ENCODE assay signal across 8 mouse cellular contexts in the genomic region with DNA sequence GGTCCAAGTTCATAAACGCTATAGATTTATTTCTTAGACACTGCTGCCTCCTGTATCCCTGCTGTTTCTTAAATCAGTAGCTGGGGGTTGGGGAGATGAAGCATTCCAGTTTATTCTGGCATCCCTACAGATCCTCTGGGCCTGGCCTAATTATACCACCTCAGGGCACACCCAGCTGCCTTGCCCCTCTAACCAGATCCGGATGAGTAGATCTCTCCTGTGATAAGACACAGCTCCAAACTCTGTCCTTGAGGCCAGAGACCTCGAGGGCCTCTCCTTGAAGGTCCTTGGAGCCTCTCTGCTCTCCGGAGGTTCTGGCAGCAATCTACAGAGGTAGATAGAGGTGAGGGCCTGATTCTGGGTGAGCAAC. TPM values are rescaled to one million over a fixed set of nuclear protein-coding genes. Genes with fewer than 3 reads are reported as not detected.
DNase-seq lines count a peak whose midpoint lies in the region; ATAC-seq and TF ChIP-seq lines count a peak whose summit lies in the region.

No protein-coding gene starts in this region.

- peak overlapping the region; percentile 78 for H3K9ac ChIP-seq in heart, embryonic 14.5 days (ENCODE audit: low read length)
- H3K9ac ChIP-seq in limb, embryonic 11.5 days (ENCODE audit: low read length): peak overlapping the region; percentile 63
- peak overlapping the region; percentile 54 for H3K9ac ChIP-seq in neural tube, embryonic 15.5 days (replicated peaks)

- H3K9me3 ChIP-seq in heart, embryonic 14.5 days (ENCODE audit: control insufficient read depth, low read length): no peaks in the 10 kb centered on the region
- H3K9me3 ChIP-seq in limb, embryonic 11.5 days (ENCODE audit: control insufficient read depth, low read length): no peaks in the 10 kb centered on the region
- no peaks in the 10 kb centered on the region for H3K9me3 ChIP-seq in neural tube, embryonic 15.5 days (replicated peaks)

- TF ChIP-seq CTCF in lung, adult 2 months (IDR thresholded peaks at IDR 0.05; ENCODE audit: insufficient read depth, low read length): no peak

- H3K4me1 ChIP-seq in lung, adult 2 months (ENCODE audit: control insufficient read depth, insufficient read depth, low read length): peaks cover 12% of the 10 kb centered on the region
- H3K4me1 ChIP-seq in heart, embryonic 14.5 days (ENCODE audit: control insufficient read depth in 2 of 2, insufficient read depth in 2 of 2, low read length in 2 of 2): peaks cover 20 to 27% of the 10 kb centered on the region in 2 experiments
- H3K4me1 ChIP-seq in limb, embryonic 11.5 days (ENCODE audit: control insufficient read depth, insufficient read depth, low read length): peaks cover 19% of the 10 kb centered on the region
- H3K4me1 ChIP-seq in neural tube, embryonic 15.5 days: peaks cover 52% of the 10 kb centered on the region

- ATAC-seq in heart, embryonic 14.5 days (ENCODE audit: insufficient number of reproducible peaks, insufficient read depth, low FRiP score, low read depth): no peak
- ATAC-seq in limb, embryonic 11.5 days (ENCODE audit: insufficient number of reproducible peaks, low FRiP score, low TSS enrichment, low read depth): no peak
- ATAC-seq in neural tube, embryonic 15.5 days (ENCODE audit: low FRiP score): 0 out of 2 replicates have a peak, but pooled peaks have one; percentile 4

- 9% methylated on average over 4 of the region's 4 CpGs for WGBS in lung, adult 2 months
- 5% methylated on average over 4 of the region's 4 CpGs for WGBS in heart, embryonic 14.5 days
- 0% methylated on average over 4 of the region's 4 CpGs for WGBS in limb, embryonic 11.5 days
- 3% methylated on average over 4 of the region's 4 CpGs for WGBS in neural tube, embryonic 15.5 days

- TF ChIP-seq POLR2A in lung, adult 2 months (IDR thresholded peaks at IDR 0.05; ENCODE audit: borderline replicate concordance, extremely low read depth, low read depth, low read length): no peak

- H3K27me3 ChIP-seq in heart, embryonic 14.5 days (ENCODE audit: control insufficient read depth, insufficient read depth, low read length): no peaks in the 10 kb centered on the region
- H3K27me3 ChIP-seq in limb, embryonic 11.5 days (ENCODE audit: control insufficient read depth, insufficient read depth, low read length): no peaks in the 10 kb centered on the region
- H3K27me3 ChIP-seq in neural tube, embryonic 15.5 days (replicated peaks): peaks cover 23% of the 10 kb centered on the region

- DNase-seq in lung, adult 2 months: peak; percentile 68
- DNase-seq in lung, postnatal 14 days: no peak
- DNase-seq in adrenal gland, postnatal 36 days: peak; percentile 30 to 49
- no peak for DNase-seq in limb, embryonic 11.5 days (ENCODE audit: low spot score)
- no peak for DNase-seq in urinary bladder, postnatal 14 days (ENCODE audit: low spot score)
- no peak for DNase-seq in layer of hippocampus, postnatal 14 days (ENCODE audit: low spot score in 2 of 2)

- H3K36me3 ChIP-seq in heart, embryonic 14.5 days (ENCODE audit: control insufficient read depth, insufficient read depth, low read length): no peaks in the 10 kb centered on the region
- H3K36me3 ChIP-seq in limb, embryonic 11.5 days (ENCODE audit: control insufficient read depth, insufficient read depth, low read length): no peaks in the 10 kb centered on the region
- H3K36me3 ChIP-seq in neural tube, embryonic 15.5 days: no peaks in the 10 kb centered on the region

- peak overlapping the region; percentile 87 to 93 for H3K27ac ChIP-seq in heart, embryonic 14.5 days (replicated peaks in 1 of 2; ENCODE audit: control insufficient read depth in 1 of 2, insufficient read depth in 1 of 2, low read depth in 2 of 2, low read length in 2 of 2)
- H3K27ac ChIP-seq in limb, embryonic 11.5 days (replicated peaks; ENCODE audit: low read depth, low read length): peak overlapping the region; percentile 97
- H3K27ac ChIP-seq in neural tube, embryonic 15.5 days (replicated peaks): peak overlapping the region; percentile 77

- peak overlapping the region; percentile 31 for H3K4me3 ChIP-seq in lung, adult 2 months (replicated peaks; ENCODE audit: extremely low read depth, low read depth, low read length)
- H3K4me3 ChIP-seq in heart, embryonic 14.5 days (ENCODE audit: control insufficient read depth in 1 of 2, insufficient read depth in 1 of 2, low read depth in 1 of 2, low read length in 2 of 2): peak overlapping the region; percentile 48 to 52
- H3K4me3 ChIP-seq in limb, embryonic 11.5 days (ENCODE audit: low read depth, low read length): peak overlapping the region; percentile 25
- peak overlapping the region; percentile 46 for H3K4me3 ChIP-seq in neural tube, embryonic 15.5 days (replicated peaks)

- H3K4me2 ChIP-seq in heart, embryonic 14.5 days (ENCODE audit: low read length): peak overlapping the region; percentile 86
- H3K4me2 ChIP-seq in limb, embryonic 11.5 days (ENCODE audit: low read depth, severe bottlenecking): peak overlapping the region; percentile 67
- peak overlapping the region; percentile 96 for H3K4me2 ChIP-seq in neural tube, embryonic 15.5 days

RNA-seq across cellular contexts. Expression of a gene that starts 5.4 kb away (rescaled TPM):
- polyA plus RNA-seq in lung, adult 2 months (2012; rRNA removed): 167 and 332 TPM in 2 replicates
- 10 to 100 TPM; 19.2 to 26.1 TPM for total RNA-seq in adrenal gland, postnatal 36 days (2021)
- polyA plus RNA-seq in heart, embryonic 14.5 days (2014; fragmentation: Nextera tagmentation; extraction: Ambion mirVana): 23.1 and 25.4 TPM in 2 replicates
- 71.0 and 71.8 TPM in 2 replicates for polyA plus RNA-seq in limb, embryonic 11.5 days (2014; fragmentation: Nextera tagmentation; extraction: Ambion mirVana)
- polyA plus RNA-seq in neural tube, embryonic 15.5 days (2015; fragmentation: Nextera tagmentation; extraction: Ambion mirVana): 13.6 and 23.2 TPM in 2 replicates
- total RNA-seq in layer of hippocampus, postnatal 14 days (2021): 10 to 100 TPM; 12.8 to 18.6 TPM

Comparison
In these comparisons a context has a peak if more than half of its experiments do, and no peak if none do; other contexts are left out.
1. DNase-seq: peak in lung, adult 2 months (single experiment) and adrenal gland, postnatal 36 days (2 of 2); none in lung, postnatal 14 days (single experiment), limb, embryonic 11.5 days (single experiment), urinary bladder, postnatal 14 days (single experiment) and layer of hippocampus, postnatal 14 days (0 of 2).
2. Peak in every context shown above with its lines, with median percentiles within 50 percentile points of each other: H3K4me3 ChIP-seq, H3K27ac ChIP-seq, H3K4me2 ChIP-seq and H3K9ac ChIP-seq.